Mouse (Mus musculus) cerebellum, adult 2 months (tissue): ENCODE results near the gene Amer3. TPM values are rescaled to one million over a fixed set of nuclear protein-coding genes. Genes with fewer than 3 reads are reported as not detected.

Experiments used
- DNase-seq, 2 experiments: peaks; one replicate each; pipeline ENCODE4 v3.0.0; 2021
- H3K27ac ChIP-seq: fragments of 200-500 bp; 2 replicates; pipeline ENCODE4 v1.5.1; 2012; ENCODE audit warnings: low read length, control low read depth, inconsistent platforms; ENCODE audit not compliant: insufficient read depth
- H3K27me3 ChIP-seq: fragments of 200-500 bp; 2 replicates; pipeline ENCODE4 v1.6.1; 2012; ENCODE audit warnings: inconsistent platforms, mild to moderate bottlenecking, low read length, moderate library complexity; ENCODE audit not compliant: control insufficient read depth, insufficient read depth
- H3K4me1 ChIP-seq: fragments of 200-500 bp; 2 replicates; pipeline ENCODE4 v1.6.1; 2011; ENCODE audit warnings: low read length; ENCODE audit not compliant: control insufficient read depth, insufficient read depth
- H3K4me3 ChIP-seq: fragments of 200-500 bp; replicated peaks from 2 replicates; pipeline ENCODE3; 2011; ENCODE audit warnings: mild to moderate bottlenecking, low read depth, low read length, control low read depth; ENCODE audit not compliant: insufficient read depth
- CTCF ChIP-seq: fragments of 200-500 bp; IDR thresholded peaks from 2 replicates; pipeline ENCODE4 v1.5.1; 2011; ENCODE audit warnings: low read depth, mild to moderate bottlenecking, control low read depth, low read length, moderate library complexity, borderline replicate concordance; ENCODE audit not compliant: insufficient read depth
- POLR2A ChIP-seq: fragments of 200-500 bp; IDR thresholded peaks from 2 replicates; pipeline ENCODE4 v1.6.1; 2011; ENCODE audit warnings: low read length, control low read depth, borderline replicate concordance; ENCODE audit not compliant: insufficient read depth
- WGBS: fragments of 180-500 bp; shearing (Covaris S2); methylation state at CpG from one replicate; pipeline ENCODE4 v1.1.7; 2018; 5-methylcytosine and 5-hydroxymethylcytosine counted together
- polyA plus RNA-seq: library from polyadenylated mRNA; depleted of rRNA; stranded (reverse); fragments of >200 nt; gene quantifications from 2 replicates; pipeline ENCODE4 v1.2.3, GENCODE M21; 2012

Gene Amer3
- polyA plus RNA-seq, 1 experiment = 27.4 TPM

- H3K27ac ChIP-seq = no peak within 1 kb of the TSS
- TF ChIP-seq POLR2A (no peak), CTCF (no peak)
- no peaks in the 10 kb centered on the region for H3K27me3 ChIP-seq
- WGBS = 53% methylated on average over 15 of the region's 15 CpGs
- no peak within 1 kb of the TSS for H3K4me3 ChIP-seq
- no peak for DNase-seq
- H3K4me1 ChIP-seq = peaks cover 5% of the 10 kb centered on the region; the same call in 1 of the 2 replicates
Observed at GRCm38 (mm10) chr1:34560843-34561242, 18.6 kb upstream of the Amer3 start, which contains the start of gene Prss40. Gene Prss40 (minus strand): TSS chr1:34560943.

- DNase-seq = no peak
- H3K27me3 ChIP-seq = no peaks in the 10 kb centered on the region
- TF ChIP-seq POLR2A = no peak
- no peak for TF ChIP-seq CTCF
- H3K27ac ChIP-seq = no peak overlapping the region
- H3K4me3 ChIP-seq = no peak overlapping the region
- 89% methylated on average over 8 of the region's 8 CpGs for WGBS
- peaks cover 5% of the 10 kb centered on the region; the same call in 1 of the 2 replicates for H3K4me1 ChIP-seq
Observed at GRCm38 (mm10) chr1:34564383-34565045, 14.9 kb upstream of the Amer3 start.

GRCm38 (mm10) chr1:34568120-34568519 is 11.3 kb upstream of the Amer3 start:
- 97% methylated on average over 2 of the region's 2 CpGs for WGBS
- H3K27ac ChIP-seq = no peak overlapping the region
- no peaks in the 10 kb centered on the region for H3K27me3 ChIP-seq
- no peak overlapping the region for H3K4me3 ChIP-seq
- peaks cover 2% of the 10 kb centered on the region; the same call in 1 of the 2 replicates for H3K4me1 ChIP-seq
- TF ChIP-seq CTCF = no peak
- DNase-seq = no peak

GRCm38 (mm10) chr1:34569876-34570275 is 9.6 kb upstream of the Amer3 start:
- TF ChIP-seq POLR2A = no peak
- TF ChIP-seq CTCF = no peak
- DNase-seq = no peak
- Histone ChIP-seq H3K27me3 (no peaks in the 10 kb centered on the region), H3K4me1 (peaks cover 2% of the 10 kb centered on the region; the same call in 1 of the 2 replicates), H3K27ac (no peak overlapping the region), H3K4me3 (no peak overlapping the region)
- 98% methylated on average over 2 of the region's 2 CpGs for WGBS

GRCm38 (mm10) chr1:34571431-34571830 is 8.0 kb upstream of the Amer3 start:
- Histone ChIP-seq H3K27me3 (no peaks in the 10 kb centered on the region), H3K4me1 (peaks cover 2% of the 10 kb centered on the region; the same call in 1 of the 2 replicates), H3K27ac (no peak overlapping the region), H3K4me3 (no peak overlapping the region)
- no peak for DNase-seq
- TF ChIP-seq CTCF (no peak), POLR2A (no peak)
- 25% methylated on average over 6 of the region's 6 CpGs for WGBS

GRCm38 (mm10) chr1:34573221-34573620 is 6.2 kb upstream of the Amer3 start:
- Histone ChIP-seq H3K27ac (no peak overlapping the region), H3K4me1 (peaks cover 4% of the 10 kb centered on the region; the same call in 1 of the 2 replicates), H3K27me3 (no peaks in the 10 kb centered on the region), H3K4me3 (no peak overlapping the region)
- TF ChIP-seq CTCF = no peak
- no peak for TF ChIP-seq POLR2A
- DNase-seq = no peak
- WGBS = 86% methylated on average over 6 of the region's 6 CpGs

GRCm38 (mm10) chr1:34579782-34580356 is 412 bp downstream of the Amer3 start:
- Histone ChIP-seq H3K27ac (peak overlapping the region; percentile 99), H3K4me3 (peak overlapping the region; percentile 97), H3K27me3 (no peaks in the 10 kb centered on the region), H3K4me1 (peaks cover 20% of the 10 kb centered on the region)
- peak; percentile 71 to 77 for DNase-seq
- under 1% methylated on average over 18 of the region's 18 CpGs for WGBS
- TF ChIP-seq POLR2A (no peak), CTCF (peak; percentile 42; the same call in 1 of the 2 replicates)

GRCm38 (mm10) chr1:34582218-34582617 is 2.8 kb downstream of the Amer3 start:
- DNase-seq = peak in 1 of 2 experiments; percentile 42
- Histone ChIP-seq H3K27ac (peak overlapping the region; percentile 70), H3K4me1 (peaks cover 34% of the 10 kb centered on the region), H3K4me3 (peak overlapping the region; percentile 49), H3K27me3 (no peaks in the 10 kb centered on the region)
- WGBS = 21% methylated on average over 6 of the region's 6 CpGs
- TF ChIP-seq POLR2A (no peak), CTCF (no peak)
